Mouse (Mus musculus): ENCODE results near the gene Pakap. TPM values are rescaled to one million over a fixed set of nuclear protein-coding genes. Genes with fewer than 3 reads are reported as not detected.

Pakap gene
- polyA plus RNA-seq, 1 experiment from 2014 or later: 10.7 TPM

GRCm38 (mm10) chr4:57851731-57852130 is 283.8 kb downstream of the Pakap start:
- Histone ChIP-seq H3K9me3 (ENCODE audit: control insufficient read depth, low read length) (no peaks in the 10 kb centered on the region), H3K27me3 (ENCODE audit: control insufficient read depth, insufficient read depth, low read length) (no peaks in the 10 kb centered on the region), H3K4me1 (ENCODE audit: control insufficient read depth, insufficient read depth, low read length) (peaks cover 5% of the 10 kb centered on the region; the same call in 1 of the 2 replicates), H3K9ac (replicated peaks; ENCODE audit: low read length) (no peak overlapping the region), H3K4me2 (ENCODE audit: low read length) (no peak overlapping the region), H3K27ac (replicated peaks; ENCODE audit: low read depth, low read length) (no peak overlapping the region), H3K4me3 (replicated peaks; ENCODE audit: low read depth, low read length) (no peak overlapping the region), H3K36me3 (ENCODE audit: control insufficient read depth, insufficient read depth, low read length) (peaks cover 18% of the 10 kb centered on the region)
- 94% methylated on average over 1 of the region's 1 CpGs for WGBS
- ATAC-seq (ENCODE audit: low FRiP score, low TSS enrichment) (no peak), DNase-seq (no peak)

- H3K9me3 ChIP-seq (ENCODE audit: control insufficient read depth, low read length): no peaks in the 10 kb centered on the region
- no peak overlapping the region for H3K9ac ChIP-seq (replicated peaks; ENCODE audit: low read length)
- DNase-seq (no peak), ATAC-seq (ENCODE audit: low FRiP score, low TSS enrichment) (no peak)
- peaks cover 22% of the 10 kb centered on the region for H3K36me3 ChIP-seq (ENCODE audit: control insufficient read depth, insufficient read depth, low read length)
- no peaks in the 10 kb centered on the region; the same call in 1 of the 2 replicates for H3K4me1 ChIP-seq (ENCODE audit: control insufficient read depth, insufficient read depth, low read length)
- no peak overlapping the region for H3K4me2 ChIP-seq (ENCODE audit: low read length)
- H3K27ac ChIP-seq (replicated peaks; ENCODE audit: low read depth, low read length): no peak overlapping the region
- H3K4me3 ChIP-seq (replicated peaks; ENCODE audit: low read depth, low read length): no peak overlapping the region
- 16% methylated on average over 9 of the region's 9 CpGs for WGBS
- no peaks in the 10 kb centered on the region for H3K27me3 ChIP-seq (ENCODE audit: control insufficient read depth, insufficient read depth, low read length)
Measured at GRCm38 (mm10) chr4:57852461-57853040, 284.6 kb downstream of the Pakap start.

- Histone ChIP-seq H3K4me2 (ENCODE audit: low read length) (no peak overlapping the region), H3K4me3 (replicated peaks; ENCODE audit: low read depth, low read length) (no peak overlapping the region), H3K27ac (replicated peaks; ENCODE audit: low read depth, low read length) (no peak overlapping the region), H3K36me3 (ENCODE audit: control insufficient read depth, insufficient read depth, low read length) (peaks cover 22% of the 10 kb centered on the region), H3K9ac (replicated peaks; ENCODE audit: low read length) (no peak overlapping the region), H3K4me1 (ENCODE audit: control insufficient read depth, insufficient read depth, low read length) (no peaks in the 10 kb centered on the region), H3K27me3 (ENCODE audit: control insufficient read depth, insufficient read depth, low read length) (no peaks in the 10 kb centered on the region), H3K9me3 (ENCODE audit: control insufficient read depth, low read length) (no peaks in the 10 kb centered on the region)
- ATAC-seq (ENCODE audit: low FRiP score, low TSS enrichment) (no peak), DNase-seq (no peak)
- 87% methylated on average over 6 of the region's 6 CpGs for WGBS
Measured at GRCm38 (mm10) chr4:57854181-57854580, 286.2 kb downstream of the Pakap start.

DNA sequence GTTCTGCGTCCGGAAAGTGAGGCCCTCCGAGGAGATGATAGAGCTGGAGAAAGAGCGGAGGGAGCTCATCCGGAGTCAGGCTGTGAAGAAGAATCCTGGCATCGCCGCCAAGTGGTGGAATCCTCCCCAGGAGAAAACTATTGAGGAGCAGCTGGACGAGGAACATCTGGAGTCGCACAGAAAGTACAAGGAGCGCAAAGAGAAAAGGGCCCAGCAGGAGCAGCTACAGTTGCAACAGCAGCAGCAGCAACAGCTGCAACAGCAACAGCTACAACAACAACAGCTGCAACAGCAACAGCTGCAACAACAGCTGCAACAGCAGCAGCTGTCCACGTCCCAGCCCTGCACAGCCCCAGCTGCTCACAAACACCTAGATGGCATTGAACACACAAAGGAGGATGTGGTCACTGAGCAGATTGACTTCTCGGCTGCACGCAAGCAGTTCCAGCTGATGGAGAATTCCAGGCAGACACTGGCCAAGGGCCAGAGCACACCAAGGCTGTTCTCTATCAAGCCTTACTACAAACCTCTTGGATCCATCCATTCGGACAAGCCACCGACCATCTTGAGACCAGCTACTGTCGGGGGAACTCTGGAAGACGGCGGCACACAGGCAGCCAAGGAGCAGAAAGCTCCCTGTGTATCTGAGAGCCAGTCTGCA is 287.4 kb downstream of the Pakap start:
- ATAC-seq (ENCODE audit: low FRiP score, low TSS enrichment): no peak
- Histone ChIP-seq H3K27ac (replicated peaks; ENCODE audit: low read depth, low read length) (no peak overlapping the region), H3K36me3 (ENCODE audit: control insufficient read depth, insufficient read depth, low read length) (peaks cover 22% of the 10 kb centered on the region), H3K4me3 (replicated peaks; ENCODE audit: low read depth, low read length) (no peak overlapping the region), H3K9me3 (ENCODE audit: control insufficient read depth, low read length) (no peaks in the 10 kb centered on the region), H3K9ac (replicated peaks; ENCODE audit: low read length) (no peak overlapping the region), H3K27me3 (ENCODE audit: control insufficient read depth, insufficient read depth, low read length) (no peaks in the 10 kb centered on the region), H3K4me2 (ENCODE audit: low read length) (no peak overlapping the region), H3K4me1 (ENCODE audit: control insufficient read depth, insufficient read depth, low read length) (no peaks in the 10 kb centered on the region)
- DNase-seq: no peak
- 91% methylated on average over 18 of the region's 18 CpGs for WGBS

DNA sequence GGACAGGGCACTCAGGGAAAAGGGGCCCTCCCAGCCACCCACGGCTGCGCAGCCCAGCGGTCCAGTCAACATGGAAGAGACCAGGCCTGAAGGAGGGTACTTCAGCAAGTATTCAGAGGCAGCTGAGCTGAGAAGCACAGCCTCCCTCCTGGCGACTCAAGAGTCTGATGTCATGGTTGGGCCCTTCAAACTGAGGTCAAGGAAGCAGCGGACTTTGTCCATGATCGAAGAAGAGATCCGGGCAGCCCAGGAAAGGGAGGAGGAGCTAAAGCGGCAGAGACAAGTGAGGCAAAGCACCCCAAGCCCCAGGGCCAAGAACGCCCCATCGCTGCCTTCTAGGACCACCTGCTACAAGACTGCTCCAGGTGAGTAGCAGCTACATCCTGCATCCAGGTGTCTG is 288.7 kb downstream of the Pakap start:
- WGBS: 96% methylated on average over 10 of the region's 10 CpGs
- Histone ChIP-seq H3K4me1 (ENCODE audit: control insufficient read depth, insufficient read depth, low read length) (no peaks in the 10 kb centered on the region), H3K36me3 (ENCODE audit: control insufficient read depth, insufficient read depth, low read length) (peaks cover 22% of the 10 kb centered on the region), H3K4me3 (replicated peaks; ENCODE audit: low read depth, low read length) (no peak overlapping the region), H3K9ac (replicated peaks; ENCODE audit: low read length) (no peak overlapping the region), H3K9me3 (ENCODE audit: control insufficient read depth, low read length) (no peaks in the 10 kb centered on the region), H3K27ac (replicated peaks; ENCODE audit: low read depth, low read length) (no peak overlapping the region), H3K4me2 (ENCODE audit: low read length) (no peak overlapping the region), H3K27me3 (ENCODE audit: control insufficient read depth, insufficient read depth, low read length) (no peaks in the 10 kb centered on the region)
- no peak for DNase-seq
- ATAC-seq (ENCODE audit: low FRiP score, low TSS enrichment): no peak

- no peak for DNase-seq
- Histone ChIP-seq H3K4me1 (ENCODE audit: control insufficient read depth, insufficient read depth, low read length) (no peaks in the 10 kb centered on the region), H3K4me3 (replicated peaks; ENCODE audit: low read depth, low read length) (no peak overlapping the region), H3K9me3 (ENCODE audit: control insufficient read depth, low read length) (no peaks in the 10 kb centered on the region), H3K9ac (replicated peaks; ENCODE audit: low read length) (no peak overlapping the region), H3K27ac (replicated peaks; ENCODE audit: low read depth, low read length) (no peak overlapping the region), H3K36me3 (ENCODE audit: control insufficient read depth, insufficient read depth, low read length) (peaks cover 18% of the 10 kb centered on the region), H3K4me2 (ENCODE audit: low read length) (no peak overlapping the region), H3K27me3 (ENCODE audit: control insufficient read depth, insufficient read depth, low read length) (no peaks in the 10 kb centered on the region)
- 91% methylated on average over 6 of the region's 6 CpGs for WGBS
- ATAC-seq (ENCODE audit: low FRiP score, low TSS enrichment): no peak
Measured at GRCm38 (mm10) chr4:57860204-57860611, 292.2 kb downstream of the Pakap start.

DNA sequence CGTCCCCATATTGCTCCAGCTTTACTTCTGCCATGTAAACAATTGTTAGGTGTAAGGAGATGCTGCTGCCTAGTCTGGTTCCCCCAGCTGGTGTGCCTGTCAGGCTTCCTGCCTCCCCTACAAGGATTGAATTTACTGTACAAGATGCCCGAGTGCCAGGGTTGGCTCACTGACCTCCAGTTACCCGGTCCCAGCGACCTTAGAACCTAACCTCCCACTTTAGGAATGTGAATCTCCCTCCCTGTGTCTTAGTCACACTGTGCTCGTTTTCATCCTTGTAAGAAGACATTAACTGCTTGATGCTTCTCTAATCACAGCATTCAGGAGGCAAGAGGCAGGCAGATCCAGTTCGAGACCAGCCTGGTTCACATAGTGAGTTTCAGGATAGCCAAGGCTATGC is 293.2 kb downstream of the Pakap start:
- no peak overlapping the region for H3K27ac ChIP-seq (replicated peaks; ENCODE audit: low read depth, low read length)
- DNase-seq (no peak), ATAC-seq (ENCODE audit: low FRiP score, low TSS enrichment) (no peak)
- H3K9ac ChIP-seq (replicated peaks; ENCODE audit: low read length): no peak overlapping the region
- no peaks in the 10 kb centered on the region for H3K27me3 ChIP-seq (ENCODE audit: control insufficient read depth, insufficient read depth, low read length)
- H3K4me3 ChIP-seq (replicated peaks; ENCODE audit: low read depth, low read length): no peak overlapping the region
- WGBS: 82% methylated on average over 6 of the region's 6 CpGs
- peaks cover 10% of the 10 kb centered on the region for H3K36me3 ChIP-seq (ENCODE audit: control insufficient read depth, insufficient read depth, low read length)
- H3K4me2 ChIP-seq (ENCODE audit: low read length): no peak overlapping the region
- H3K9me3 ChIP-seq (ENCODE audit: control insufficient read depth, low read length): no peaks in the 10 kb centered on the region
- no peaks in the 10 kb centered on the region for H3K4me1 ChIP-seq (ENCODE audit: control insufficient read depth, insufficient read depth, low read length)

- Histone ChIP-seq H3K4me1 (ENCODE audit: control insufficient read depth, insufficient read depth, low read length) (no peaks in the 10 kb centered on the region), H3K4me2 (ENCODE audit: low read length) (no peak overlapping the region), H3K4me3 (replicated peaks; ENCODE audit: low read depth, low read length) (no peak overlapping the region), H3K27ac (replicated peaks; ENCODE audit: low read depth, low read length) (no peak overlapping the region), H3K27me3 (ENCODE audit: control insufficient read depth, insufficient read depth, low read length) (no peaks in the 10 kb centered on the region), H3K9me3 (ENCODE audit: control insufficient read depth, low read length) (no peaks in the 10 kb centered on the region), H3K36me3 (ENCODE audit: control insufficient read depth, insufficient read depth, low read length) (peaks cover 3% of the 10 kb centered on the region; the same call in 1 of the 2 replicates), H3K9ac (replicated peaks; ENCODE audit: low read length) (no peak overlapping the region)
- WGBS: 95% methylated on average over 8 of the region's 8 CpGs
- ATAC-seq (ENCODE audit: low FRiP score, low TSS enrichment) (no peak), DNase-seq (no peak)
Measured at GRCm38 (mm10) chr4:57861856-57862255, 293.9 kb downstream of the Pakap start.
